Comparison of ENCODE assay signal across 11 mouse cellular contexts in the genomic region with DNA sequence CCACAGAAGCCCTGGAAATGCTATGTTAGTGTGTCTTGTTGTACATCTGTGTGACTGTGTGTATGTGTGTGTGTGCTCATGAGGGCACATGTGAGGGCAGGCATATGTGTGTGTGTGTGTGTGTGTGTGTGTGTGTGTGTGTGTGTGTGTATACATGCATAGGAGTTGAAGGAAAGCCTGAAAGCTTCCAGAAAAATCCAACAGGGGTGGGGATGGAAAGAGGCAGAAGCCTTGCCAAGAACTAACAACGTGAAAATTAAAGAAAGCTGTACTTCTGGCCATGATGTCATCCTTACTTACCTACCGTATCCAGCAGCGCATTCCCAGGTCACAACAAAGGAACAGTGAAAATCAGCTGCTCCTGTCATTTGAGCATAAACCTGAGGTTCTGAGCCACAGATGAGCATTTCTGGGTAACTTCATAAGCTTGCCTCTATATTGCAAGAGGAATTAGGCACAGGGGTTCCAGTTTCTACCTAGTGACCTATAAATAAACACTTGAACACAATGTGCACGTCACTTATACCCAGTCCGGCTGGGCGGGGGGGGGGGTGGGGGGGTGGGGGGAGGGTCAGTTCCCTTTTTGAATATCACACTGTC. TPM values are rescaled to one million over a fixed set of nuclear protein-coding genes. Genes with fewer than 3 reads are reported as not detected.
DNase-seq lines count a peak whose midpoint lies in the region; ATAC-seq and TF ChIP-seq lines count a peak whose summit lies in the region.
"Had no signal": no experiment of that assay in that cellular context is flagged by ENCODE, and none has a peak within 500 bp of the region (broad histone marks: within the 10 kb centered on the region; RNA-seq: fewer than 3 reads in every experiment).

No protein-coding gene starts in this region.

- TF ChIP-seq POLR2A in bone marrow macrophage, adult 2 months (IDR thresholded peaks at IDR 0.05; ENCODE audit: borderline replicate concordance, low read depth, low read length) = no peak
- TF ChIP-seq POLR2A in embryonic fibroblast, embryonic 13.5 days (IDR thresholded peaks at IDR 0.05; ENCODE audit: low read depth, low read length) = no peak

- intact Hi-C loops in left cerebral cortex, adult 2 months (cut with DNase I) = no loop called here

- no peak overlapping the region for H3K4me3 ChIP-seq in left cerebral cortex, adult 2 months
- H3K4me3 ChIP-seq in bone marrow macrophage, adult 2 months (ENCODE audit: insufficient read depth, low read length) = peak overlapping the region; percentile 6; the same call in 1 of the 2 replicates
- no peak overlapping the region for H3K4me3 ChIP-seq in embryonic fibroblast, embryonic 13.5 days (ENCODE audit: insufficient read depth, low read length)
- no peak overlapping the region for H3K4me3 ChIP-seq in stomach, postnatal 0 days (ENCODE audit: low read depth, low read length)
- H3K4me3 ChIP-seq: intestine, embryonic 15.5 days had no signal

- no peaks in the 10 kb centered on the region for H3K9me3 ChIP-seq in stomach, postnatal 0 days (ENCODE audit: control insufficient read depth, low read length)
- H3K9me3 ChIP-seq: intestine, embryonic 15.5 days had no signal

- WGBS in stomach, postnatal 0 days = 22% methylated on average over 6 of the region's 6 CpGs

- no peak for DNase-seq in left cerebral cortex, adult 2 months (ENCODE audit: extremely low spot score in 1 of 2, low spot score in 2 of 2)
- no peak for DNase-seq in left cerebral cortex, adult 11 months (ENCODE audit: low spot score)
- DNase-seq in natural killer cell, adult 2 months (ENCODE audit: low spot score in 2 of 2) = peak; percentile 8 to 31
- DNase-seq in thymus, postnatal 14 days = no peak
- no peak for DNase-seq in stomach, postnatal 0 days (ENCODE audit: low spot score)
- DNase-seq: lung, embryonic 14.5 days; thymus, postnatal 25 days had no signal

- ATAC-seq in stomach, postnatal 0 days (ENCODE audit: low FRiP score, low TSS enrichment) = no peak
- ATAC-seq: activated CD4-positive, CD25-positive, alpha-beta regulatory T cell, adult 4 months; intestine, embryonic 15.5 days had no signal

- TF ChIP-seq EP300 in stomach, postnatal 0 days (optimal IDR thresholded peaks at IDR 0.05) = no peak

- H3K4me2 ChIP-seq in stomach, postnatal 0 days (replicated peaks; ENCODE audit: low read depth) = no peak overlapping the region
- H3K4me2 ChIP-seq: intestine, embryonic 15.5 days; lung, embryonic 14.5 days had no signal

- H3K27me3 ChIP-seq in stomach, postnatal 0 days (ENCODE audit: control insufficient read depth, insufficient read depth, low read length) = no peaks in the 10 kb centered on the region
- H3K27me3 ChIP-seq: intestine, embryonic 15.5 days had no signal

- H3K4me1 ChIP-seq in bone marrow macrophage, adult 2 months (ENCODE audit: control insufficient read depth, insufficient read depth, low read length) = peaks cover 86% of the 10 kb centered on the region
- H3K4me1 ChIP-seq in embryonic fibroblast, embryonic 13.5 days (ENCODE audit: control insufficient read depth, insufficient read depth, low read length) = peaks cover 31% of the 10 kb centered on the region
- peaks cover 8% of the 10 kb centered on the region for H3K4me1 ChIP-seq in stomach, postnatal 0 days (replicated peaks; ENCODE audit: control insufficient read depth, insufficient read depth)

- TF ChIP-seq CTCF in left cerebral cortex, adult 2 months (IDR thresholded peaks at IDR 0.05) = no peak
- no peak for TF ChIP-seq CTCF in bone marrow macrophage, adult 2 months (IDR thresholded peaks at IDR 0.05; ENCODE audit: low read depth, low read length)
- no peak for TF ChIP-seq CTCF in embryonic fibroblast, embryonic 13.5 days (IDR thresholded peaks at IDR 0.05; ENCODE audit: borderline replicate concordance, insufficient read depth, low read length)
- no peak for TF ChIP-seq CTCF in stomach, postnatal 0 days (IDR thresholded peaks at IDR 0.05; ENCODE audit: low read depth)

- H3K9ac ChIP-seq in stomach, postnatal 0 days (ENCODE audit: low read length) = no peak overlapping the region
- H3K9ac ChIP-seq: intestine, embryonic 15.5 days; lung, embryonic 14.5 days had no signal

- H3K27ac ChIP-seq in left cerebral cortex, adult 2 months = peak overlapping the region; percentile 44
- peak overlapping the region; percentile 55 for H3K27ac ChIP-seq in bone marrow macrophage, adult 2 months (ENCODE audit: insufficient read depth, low read depth, low read length)
- peak overlapping the region; percentile 51 for H3K27ac ChIP-seq in embryonic fibroblast, embryonic 13.5 days (ENCODE audit: insufficient read depth, low read length)
- H3K27ac ChIP-seq in stomach, postnatal 0 days (replicated peaks) = no peak overlapping the region
- H3K27ac ChIP-seq: intestine, embryonic 15.5 days had no signal

- H3K36me3 ChIP-seq in stomach, postnatal 0 days (ENCODE audit: control insufficient read depth, insufficient read depth, low read length) = no peaks in the 10 kb centered on the region
- H3K36me3 ChIP-seq: intestine, embryonic 15.5 days had no signal

RNA-seq across cellular contexts. Expression of a gene that starts 45.0 kb away (rescaled TPM):
- 10 to 100 TPM; 60.4 to 75.1 TPM for total RNA-seq in left cerebral cortex, adult 2 months (2021)
- 58.7 and 62.5 TPM in 2 replicates for polyA plus RNA-seq in bone marrow macrophage, adult 2 months (2012; ENCODE audit: insufficient read depth, insufficient read length, missing spikeins)
- 37.2 and 48.4 TPM in 2 replicates for polyA plus RNA-seq in embryonic fibroblast, embryonic 13.5 days (2011; ENCODE audit: insufficient read length, low read depth, missing spikeins)
- 7.3 and 11.2 TPM in 2 replicates for polyA plus RNA-seq in stomach, postnatal 0 days (2015; fragmentation: Nextera tagmentation; extraction: Ambion mirVana)

Comparison
In these comparisons a context has a peak if more than half of its experiments do, and no peak if none do; other contexts are left out.
1. DNase-seq: peak in natural killer cell, adult 2 months (2 of 2); none in left cerebral cortex, adult 2 months (0 of 2), left cerebral cortex, adult 11 months (single experiment), thymus, postnatal 14 days (single experiment) and stomach, postnatal 0 days (single experiment).